ENCODE assay signal across 9 mouse cellular contexts in the genomic region with DNA sequence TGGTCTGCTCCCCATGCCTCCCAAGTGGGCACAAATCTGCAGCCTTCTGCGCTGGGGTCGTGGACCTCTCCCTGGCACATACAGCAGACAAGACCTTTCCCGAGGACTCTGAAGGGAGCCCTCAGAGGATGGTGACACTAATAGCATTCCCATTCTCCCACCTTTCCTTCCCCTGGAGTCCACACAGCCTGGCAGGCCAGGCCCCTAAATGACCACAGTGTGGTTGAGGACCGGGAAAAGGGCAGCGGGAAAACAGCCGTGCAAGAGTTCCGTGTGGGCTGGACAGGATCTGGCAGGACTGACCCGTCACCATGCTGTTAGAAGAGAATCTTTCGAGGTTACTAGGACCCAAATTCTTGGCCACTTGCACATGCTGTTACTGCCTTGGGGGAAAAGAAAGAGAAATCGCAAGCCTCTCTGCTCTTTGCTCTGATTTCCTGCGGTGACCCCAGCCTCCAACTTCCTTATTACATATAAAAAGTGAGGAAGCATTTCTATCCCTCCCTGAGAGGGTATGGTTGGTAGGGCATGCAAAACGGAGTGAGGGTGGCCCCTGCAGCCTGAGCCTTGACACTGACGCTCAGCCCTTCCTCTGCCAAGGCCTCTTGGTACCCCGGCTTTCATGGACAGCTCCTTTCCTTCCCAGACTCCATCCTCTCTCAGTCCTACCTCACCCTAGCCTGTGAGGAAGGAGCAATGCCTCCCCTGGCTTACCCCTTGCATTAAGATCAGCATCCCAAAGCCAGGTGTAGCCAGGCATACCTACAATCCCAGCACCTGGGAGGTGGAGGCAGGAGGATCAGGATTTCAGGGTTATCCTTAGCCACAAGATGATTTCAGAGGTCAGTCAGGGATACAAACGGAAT. TPM values are rescaled to one million over a fixed set of nuclear protein-coding genes. Genes with fewer than 3 reads are reported as not detected.
A peak's percentile ranks its signal among the peaks of the same experiment; 100 is the strongest.
DNase-seq lines count a peak whose midpoint lies in the region; ATAC-seq lines count a peak whose summit lies in the region.
"Had no signal": no experiment of that assay in that cellular context is flagged by ENCODE, and none has a peak within 500 bp of the region (broad histone marks: within the 10 kb centered on the region; RNA-seq: fewer than 3 reads in every experiment).

No protein-coding gene starts in this region.

- ATAC-seq in midbrain, embryonic 15.5 days (replicated peaks) = no peak
- no peak for ATAC-seq in midbrain, embryonic 14.5 days (ENCODE audit: low FRiP score, low TSS enrichment)
- ATAC-seq in liver, embryonic 15.5 days (ENCODE audit: insufficient read depth) = no peak
- ATAC-seq in frontal cortex, adult (ENCODE audit: low TSS enrichment) = no peak

- H3K4me2 ChIP-seq in midbrain, embryonic 15.5 days = peak overlapping the region; percentile 40
- H3K4me2 ChIP-seq in midbrain, embryonic 14.5 days (ENCODE audit: low read length) = no peak overlapping the region
- peak overlapping the region; percentile 58 for H3K4me2 ChIP-seq in liver, embryonic 15.5 days

- DNase-seq in adrenal gland, adult (ENCODE audit: inconsistent age in 2 of 2, low spot score in 1 of 2) = peak; percentile 25 to 42
- DNase-seq in adrenal gland, adult 2 months = no peak
- no peak for DNase-seq in midbrain, embryonic 14.5 days
- DNase-seq in retina, postnatal 1 day = no peak
- DNase-seq in right cerebral cortex, postnatal 25 days = no peak

- no peaks in the 10 kb centered on the region for H3K36me3 ChIP-seq in midbrain, embryonic 15.5 days (replicated peaks)
- H3K36me3 ChIP-seq in midbrain, embryonic 14.5 days (ENCODE audit: control insufficient read depth, insufficient read depth, low read length) = no peaks in the 10 kb centered on the region
- no peaks in the 10 kb centered on the region for H3K36me3 ChIP-seq in liver, embryonic 15.5 days (replicated peaks)

- no peaks in the 10 kb centered on the region for H3K9me3 ChIP-seq in midbrain, embryonic 15.5 days
- H3K9me3 ChIP-seq in midbrain, embryonic 14.5 days (ENCODE audit: control insufficient read depth, low read length) = no peaks in the 10 kb centered on the region
- no peaks in the 10 kb centered on the region for H3K9me3 ChIP-seq in liver, embryonic 15.5 days (replicated peaks)

- no peak overlapping the region for H3K9ac ChIP-seq in midbrain, embryonic 15.5 days
- no peak overlapping the region for H3K9ac ChIP-seq in midbrain, embryonic 14.5 days (replicated peaks; ENCODE audit: low read length)
- H3K9ac ChIP-seq in liver, embryonic 15.5 days = no peak overlapping the region

- H3K4me3 ChIP-seq in midbrain, embryonic 15.5 days = no peak overlapping the region
- H3K4me3 ChIP-seq in midbrain, embryonic 14.5 days (replicated peaks; ENCODE audit: low read depth, low read length) = no peak overlapping the region
- no peak overlapping the region for H3K4me3 ChIP-seq in liver, embryonic 15.5 days (replicated peaks)

- no peak overlapping the region for H3K27ac ChIP-seq in midbrain, embryonic 15.5 days
- H3K27ac ChIP-seq in midbrain, embryonic 14.5 days (replicated peaks; ENCODE audit: low read depth, low read length) = no peak overlapping the region
- H3K27ac ChIP-seq in liver, embryonic 15.5 days (replicated peaks) = 0 out of 2 replicates have a peak overlapping the region, but pooled peaks have one; percentile 14

- peaks cover 27% of the 10 kb centered on the region for H3K4me1 ChIP-seq in midbrain, embryonic 15.5 days
- H3K4me1 ChIP-seq in midbrain, embryonic 14.5 days (ENCODE audit: control insufficient read depth, insufficient read depth, low read length) = peaks cover 7% of the 10 kb centered on the region; the same call in 1 of the 2 replicates
- H3K4me1 ChIP-seq in liver, embryonic 15.5 days (replicated peaks) = peaks cover 51% of the 10 kb centered on the region

- 70% methylated on average over 15 of the region's 15 CpGs for WGBS in midbrain, embryonic 15.5 days
- WGBS in midbrain, embryonic 14.5 days = 69% methylated on average over 15 of the region's 15 CpGs
- WGBS in liver, embryonic 15.5 days (ENCODE audit: insufficient replicate concordance) = 20% methylated on average over 15 of the region's 15 CpGs

- H3K27me3 ChIP-seq in midbrain, embryonic 15.5 days (replicated peaks) = no peaks in the 10 kb centered on the region
- no peaks in the 10 kb centered on the region for H3K27me3 ChIP-seq in midbrain, embryonic 14.5 days (ENCODE audit: control insufficient read depth, insufficient read depth, low read length)
- peaks cover 17% of the 10 kb centered on the region for H3K27me3 ChIP-seq in liver, embryonic 15.5 days

RNA-seq across cellular contexts. Expression of gene Acvrl1, which starts 18.0 kb away (rescaled TPM):
- total RNA-seq in adrenal gland, adult 2 months (2021) = 10 to 100 TPM; 15.0 to 22.6 TPM
- 20.9 and 23.3 TPM in 2 replicates for polyA plus RNA-seq in adrenal gland, adult 2 months (2012; rRNA removed)
- polyA plus RNA-seq in midbrain, embryonic 15.5 days (2015; fragmentation: Nextera tagmentation; extraction: Ambion mirVana) = 8.6 and 8.7 TPM in 2 replicates
- 3.3 and 4.4 TPM in 2 replicates for polyA plus RNA-seq in midbrain, embryonic 14.5 days (2014; fragmentation: Nextera tagmentation; extraction: Ambion mirVana)
- polyA plus RNA-seq in liver, embryonic 15.5 days (2015; fragmentation: Nextera tagmentation; extraction: Ambion mirVana) = 1.4 and 2.6 TPM in 2 replicates

RNA-seq across cellular contexts. Expression of gene Acvr1b, which starts 27.5 kb away (rescaled TPM):
- 10 to 100 TPM in 1 of 2 experiments, 1 to 10 TPM in 1; 5.2 to 10.0 TPM for total RNA-seq in adrenal gland, adult 2 months (2021)
- 10.1 and 11.2 TPM in 2 replicates for polyA plus RNA-seq in adrenal gland, adult 2 months (2012; rRNA removed)
- polyA plus RNA-seq in midbrain, embryonic 15.5 days (2015; fragmentation: Nextera tagmentation; extraction: Ambion mirVana) = 23.3 and 24.9 TPM in 2 replicates
- polyA plus RNA-seq in midbrain, embryonic 14.5 days (2014; fragmentation: Nextera tagmentation; extraction: Ambion mirVana) = 30.4 and 39.0 TPM in 2 replicates
- 1.6 and 2.0 TPM in 2 replicates for polyA plus RNA-seq in liver, embryonic 15.5 days (2015; fragmentation: Nextera tagmentation; extraction: Ambion mirVana)

RNA-seq across cellular contexts. Expression of gene Ankrd33, which starts 30.8 kb away (rescaled TPM):
- 1 to 10 TPM in 1 of 2 experiments, under 1 TPM in 1; 0.59 to 1.0 TPM for total RNA-seq in adrenal gland, adult 2 months (2021)
- polyA plus RNA-seq in adrenal gland, adult 2 months (2012; rRNA removed) = 0.10 TPM in 1 of 2 replicates, not detected in the other
- polyA plus RNA-seq in midbrain, embryonic 15.5 days (2015; fragmentation: Nextera tagmentation; extraction: Ambion mirVana) = not detected in 2 replicates
- not detected in 2 replicates for polyA plus RNA-seq in midbrain, embryonic 14.5 days (2014; fragmentation: Nextera tagmentation; extraction: Ambion mirVana)
- polyA plus RNA-seq in liver, embryonic 15.5 days (2015; fragmentation: Nextera tagmentation; extraction: Ambion mirVana) = not detected in 2 replicates
- polyA plus RNA-seq: brain, embryonic 14.5 days had no signal

Comparison
In these comparisons a context has a peak if more than half of its experiments do, and no peak if none do; other contexts are left out.
1. DNase-seq: peak in adrenal gland, adult (2 of 2); none in adrenal gland, adult 2 months (single experiment), midbrain, embryonic 14.5 days (single experiment), retina, postnatal 1 day (single experiment) and right cerebral cortex, postnatal 25 days (single experiment).